Mouse (Mus musculus) lung, embryonic 14.5 days (tissue): Measurements from ENCODE around the gene Frmd7. TPM values are rescaled to one million over a fixed set of nuclear protein-coding genes. Genes with fewer than 3 reads are reported as not detected.

ENCODE experiments used
- ATAC-seq: fragments of 200-750 bp; cut with Nextera tagmentation; 2 replicates; pipeline ENCODE4 v1.8.0; 2017; ENCODE audit warnings: mild to moderate bottlenecking, moderate TSS enrichment, moderate library complexity; ENCODE audit not compliant: insufficient read depth
- DNase-seq: peaks from one replicate; pipeline ENCODE4 v3.0.0-alpha.2; 2015
- H3K27ac ChIP-seq: fragments of 300-500 bp; sonication (generic); 2 replicates; pipeline ENCODE4 v1.5.1; 2014; ENCODE audit warnings: low read depth, mild to moderate bottlenecking, moderate library complexity
- H3K27me3 ChIP-seq: fragments of 300-500 bp; sonication (generic); 2 replicates; pipeline ENCODE4 v1.6.1; 2014; ENCODE audit warnings: low read length, control low read depth; ENCODE audit not compliant: insufficient read depth
- H3K36me3 ChIP-seq: fragments of 300-500 bp; sonication (generic); 2 replicates; pipeline ENCODE4 v1.6.1; 2014; ENCODE audit warnings: control low read depth; ENCODE audit not compliant: insufficient read depth
- H3K4me1 ChIP-seq: fragments of 300-500 bp; sonication (generic); 2 replicates; pipeline ENCODE4 v1.6.1; 2014; ENCODE audit warnings: antibody characterized with exemption, control low read depth; ENCODE audit not compliant: insufficient read depth
- H3K4me2 ChIP-seq: fragments of 300-500 bp; sonication (generic); 2 replicates; pipeline ENCODE4 v1.6.1; 2014; ENCODE audit warnings: mild to moderate bottlenecking
- H3K4me3 ChIP-seq: fragments of 300-500 bp; sonication (generic); 2 replicates; pipeline ENCODE4 v1.5.1; 2014; ENCODE audit warnings: low read depth, low read length
- H3K9ac ChIP-seq: fragments of 300-500 bp; sonication (generic); 2 replicates; pipeline ENCODE4 v1.6.1; 2014
- H3K9me3 ChIP-seq: fragments of 300-500 bp; sonication (generic); 2 replicates; pipeline ENCODE4 v1.6.1; 2016; ENCODE audit warnings: low read depth, low read length, control low read depth
- CTCF ChIP-seq: IDR thresholded peaks from 2 replicates; pipeline ENCODE4 v1.5.1; 2016; ENCODE audit warnings: antibody characterized with exemption, low read depth
- WGBS: fragments of 180-500 bp; shearing (Covaris S2); extraction: QIAGEN DNeasy Blood & Tissue Kit; methylation state at CpG from one replicate; pipeline ENCODE4 v1.1.7; 2014; 5-methylcytosine and 5-hydroxymethylcytosine counted together
- polyA plus RNA-seq: library from polyadenylated mRNA; unstranded; fragments of >200 nt; fragmentation: Nextera tagmentation; extraction: Ambion mirVana; gene quantifications from 2 replicates; pipeline ENCODE4 v1.2.1, GENCODE M21; 2014

Gene Frmd7
- polyA plus RNA-seq, 1 experiment from 2014 or later, result 0.08 TPM

DNA sequence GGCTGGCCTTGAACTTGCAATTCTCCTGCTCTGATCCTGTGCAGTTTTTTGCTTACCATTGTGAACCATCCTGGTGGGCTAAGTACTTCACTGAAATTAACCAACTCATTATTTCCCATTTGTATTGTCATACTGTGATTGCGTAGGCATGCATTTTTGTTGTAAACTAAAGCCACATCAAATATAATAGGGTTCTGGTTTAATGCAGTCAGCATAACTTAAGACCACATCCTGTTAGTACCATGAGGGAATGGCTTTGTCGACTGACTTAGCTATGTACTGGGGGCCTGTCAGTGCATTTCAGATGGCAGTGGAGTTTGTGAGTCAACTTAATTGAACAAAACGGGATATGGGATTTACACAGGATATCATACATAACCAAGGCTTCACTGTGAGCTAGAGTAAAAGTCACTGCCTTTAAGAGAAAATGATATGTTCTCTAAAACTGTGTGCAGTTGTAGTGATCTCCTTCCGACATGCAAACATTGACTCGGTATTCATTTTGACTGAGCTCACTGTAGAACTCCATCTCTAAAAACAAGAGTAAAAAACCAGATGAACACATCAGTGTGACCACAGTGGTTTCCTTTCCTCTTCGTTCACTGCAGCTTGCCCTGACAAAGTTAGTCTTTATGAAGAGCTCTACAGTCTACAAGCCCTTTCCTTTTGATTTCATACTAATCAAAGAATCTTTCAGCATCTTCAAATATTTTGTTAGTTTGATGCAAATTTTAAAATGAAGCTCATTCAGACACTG lies 68.1 kb downstream of the Frmd7 start:
- ATAC-seq, result no peak
- H3K4me2 ChIP-seq, result no peak overlapping the region
- no peak for TF ChIP-seq CTCF
- no peaks in the 10 kb centered on the region for H3K36me3 ChIP-seq
- H3K27me3 ChIP-seq, result no peaks in the 10 kb centered on the region
- H3K4me3 ChIP-seq, result no peak overlapping the region
- DNase-seq, result no peak
- WGBS, result 77% methylated on average over 6 of the region's 6 CpGs
- H3K27ac ChIP-seq, result no peak overlapping the region
- no peaks in the 10 kb centered on the region for H3K9me3 ChIP-seq
- no peaks in the 10 kb centered on the region for H3K4me1 ChIP-seq
- no peak overlapping the region for H3K9ac ChIP-seq

DNA sequence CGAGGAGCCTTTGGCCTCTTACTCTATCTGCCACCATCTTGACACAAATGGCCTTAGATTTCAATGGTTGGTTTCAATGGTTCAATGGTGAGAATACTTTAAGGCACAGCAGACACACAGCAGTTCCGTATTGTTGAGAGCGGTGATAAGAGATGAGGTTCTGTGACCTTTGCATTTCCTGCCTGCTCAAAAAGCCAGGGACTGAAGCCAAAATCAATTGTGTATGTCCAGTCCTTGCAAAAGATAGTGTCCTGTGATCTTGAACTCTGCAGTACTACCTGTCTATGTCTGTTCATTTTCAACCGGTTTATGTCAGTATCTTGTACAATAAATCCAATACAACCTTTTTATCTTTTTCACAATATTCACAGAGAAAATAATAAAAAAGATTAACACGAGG lies 77.8 kb downstream of the Frmd7 start:
- no peaks in the 10 kb centered on the region for H3K27me3 ChIP-seq
- H3K4me3 ChIP-seq, result no peak overlapping the region
- H3K36me3 ChIP-seq, result no peaks in the 10 kb centered on the region
- no peak overlapping the region for H3K4me2 ChIP-seq
- H3K9ac ChIP-seq, result no peak overlapping the region
- no peak for TF ChIP-seq CTCF
- ATAC-seq (no peak), DNase-seq (no peak)
- 64% methylated on average over 5 of the region's 5 CpGs for WGBS
- H3K4me1 ChIP-seq, result no peaks in the 10 kb centered on the region
- H3K27ac ChIP-seq, result no peak overlapping the region
- no peaks in the 10 kb centered on the region for H3K9me3 ChIP-seq

DNA sequence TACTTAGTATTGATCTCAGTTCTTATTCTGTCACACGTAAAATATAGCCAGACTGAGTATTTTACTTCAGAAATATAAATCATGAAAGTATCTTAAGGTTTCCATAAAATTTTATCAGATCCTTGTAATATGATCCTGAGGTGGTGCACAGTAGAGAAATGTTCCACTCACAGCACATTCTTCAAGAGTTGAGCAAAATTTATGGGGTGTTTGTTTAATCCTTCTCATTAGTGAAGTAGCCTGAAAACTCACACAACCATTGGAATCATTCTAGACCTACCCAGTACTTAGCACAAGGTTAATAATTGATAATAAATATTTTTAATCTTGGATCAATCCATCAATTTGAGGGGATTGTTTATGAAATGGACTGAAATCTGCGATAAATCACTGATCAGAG lies 78.7 kb downstream of the Frmd7 start:
- Histone ChIP-seq H3K9ac (no peak overlapping the region), H3K27me3 (no peaks in the 10 kb centered on the region), H3K4me2 (no peak overlapping the region), H3K36me3 (no peaks in the 10 kb centered on the region), H3K9me3 (no peaks in the 10 kb centered on the region), H3K4me3 (no peak overlapping the region), H3K4me1 (no peaks in the 10 kb centered on the region), H3K27ac (no peak overlapping the region)
- DNase-seq (peak; percentile 6), ATAC-seq (no peak)
- TF ChIP-seq CTCF, result no peak
- WGBS, result 29% methylated on average over 2 of the region's 2 CpGs

DNA sequence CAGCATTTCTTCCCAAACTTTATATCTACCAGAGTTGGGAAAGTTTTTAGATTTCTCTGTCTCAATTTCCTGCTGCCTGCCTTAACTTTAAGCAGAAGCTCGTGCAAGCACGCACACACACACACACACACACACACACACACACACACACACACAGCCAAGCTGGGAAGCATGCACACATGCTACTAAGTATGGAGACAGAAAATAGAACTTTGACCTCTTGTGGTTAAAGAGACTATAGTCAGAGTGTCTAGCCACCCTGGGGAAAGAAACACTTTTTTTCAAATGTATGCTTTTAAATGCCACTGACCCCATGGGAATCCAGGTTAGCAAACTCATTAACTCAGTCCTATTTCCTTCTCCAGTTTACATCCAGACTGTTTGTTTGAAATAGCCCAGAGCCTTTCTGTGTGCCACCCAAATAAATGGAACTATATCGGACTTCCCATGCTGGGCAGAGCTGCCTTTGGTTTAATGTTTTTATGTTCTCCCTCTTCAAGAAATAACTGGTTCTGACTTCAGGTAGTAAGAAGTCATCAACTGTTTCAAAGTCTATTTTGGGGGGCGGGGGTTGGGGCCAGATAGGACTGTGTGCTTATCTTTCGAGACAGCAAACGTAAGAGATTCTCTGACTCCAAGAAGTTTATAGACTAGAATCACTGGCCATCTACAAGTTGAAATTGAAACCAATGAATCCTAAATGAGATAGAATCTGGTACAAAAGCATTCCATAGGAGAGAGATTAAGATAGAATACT lies 91.9 kb downstream of the Frmd7 start:
- ATAC-seq, result no peak
- H3K27ac ChIP-seq, result no peak overlapping the region

More for the DNA sequence above, 91.9 kb downstream of the Frmd7 start:
- no peak overlapping the region for H3K4me2 ChIP-seq
- no peak for DNase-seq
- H3K4me3 ChIP-seq, result no peak overlapping the region
- no peak overlapping the region for H3K9ac ChIP-seq
- no peaks in the 10 kb centered on the region for H3K9me3 ChIP-seq
- 59% methylated on average over 6 of the region's 6 CpGs for WGBS
- no peaks in the 10 kb centered on the region for H3K36me3 ChIP-seq
- no peak for TF ChIP-seq CTCF
- no peaks in the 10 kb centered on the region for H3K4me1 ChIP-seq
- H3K27me3 ChIP-seq, result no peaks in the 10 kb centered on the region

Other genes with a start within 250 kb of the Frmd7 start
- 6.1 and 6.5 TPM in 2 replicates for gene Stk26, start 101.7 kb downstream of the Frmd7 start, polyA plus RNA-seq
- gene Rap2c, start 75.3 kb upstream of the Frmd7 start, polyA plus RNA-seq, result 24.3 and 26.7 TPM in 2 replicates